Mouse (Mus musculus): ENCODE results near the gene Tead4.
A peak's percentile ranks its signal among the peaks of the same experiment; 100 is the strongest.
"Not testable (repeated sequence)": the region's sequence is repeated elsewhere in the genome, so short reads cannot be mapped to it uniquely, and the experiment has no call there.

Gene Tead4

DNA sequence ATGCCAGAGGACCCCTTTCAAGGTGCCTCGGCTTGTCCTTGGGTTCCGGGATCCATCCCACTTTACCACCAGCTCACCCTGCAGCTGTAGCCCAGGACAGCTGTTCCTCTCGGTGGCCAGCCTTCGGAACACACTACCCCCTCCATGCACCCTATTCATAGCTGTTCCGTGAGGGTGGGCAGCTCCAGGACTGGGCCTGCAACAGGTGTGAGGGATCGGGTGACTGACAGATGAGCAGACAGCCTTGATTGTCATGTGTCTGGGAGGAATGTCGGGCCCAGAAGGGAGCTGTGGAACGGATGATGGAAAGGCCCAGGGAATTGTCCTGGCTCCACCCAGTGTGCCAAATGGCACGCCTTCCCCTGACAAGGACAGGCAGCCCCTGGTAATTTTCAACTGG lies 64.0 kb downstream of the Tead4 start:
- DNase-seq: no peak

GRCm38 (mm10) chr6:128234206-128234605 lies 66.4 kb downstream of the Tead4 start:
- DNase-seq: peak; percentile 46 to 65

DNA sequence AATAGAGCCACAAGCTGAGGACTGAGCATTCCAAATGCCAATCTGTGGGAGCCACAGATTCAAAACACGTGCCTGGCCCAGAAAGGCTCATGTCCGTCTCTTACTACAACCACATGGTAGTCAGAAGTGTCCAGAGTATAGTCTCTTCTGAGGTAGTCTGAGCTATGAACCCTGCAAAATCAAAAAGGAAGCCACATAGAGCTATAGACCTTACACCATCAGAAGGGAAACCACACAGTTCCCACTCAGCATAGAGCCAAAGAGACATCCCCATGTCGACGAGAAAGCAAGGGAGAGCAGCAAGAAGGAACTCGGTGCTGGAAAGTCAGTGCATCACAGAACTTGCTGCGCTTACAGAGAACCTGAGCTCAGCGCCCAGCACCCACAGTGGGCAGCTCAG lies 68.4 kb downstream of the Tead4 start:
- DNase-seq: no peak

DNA sequence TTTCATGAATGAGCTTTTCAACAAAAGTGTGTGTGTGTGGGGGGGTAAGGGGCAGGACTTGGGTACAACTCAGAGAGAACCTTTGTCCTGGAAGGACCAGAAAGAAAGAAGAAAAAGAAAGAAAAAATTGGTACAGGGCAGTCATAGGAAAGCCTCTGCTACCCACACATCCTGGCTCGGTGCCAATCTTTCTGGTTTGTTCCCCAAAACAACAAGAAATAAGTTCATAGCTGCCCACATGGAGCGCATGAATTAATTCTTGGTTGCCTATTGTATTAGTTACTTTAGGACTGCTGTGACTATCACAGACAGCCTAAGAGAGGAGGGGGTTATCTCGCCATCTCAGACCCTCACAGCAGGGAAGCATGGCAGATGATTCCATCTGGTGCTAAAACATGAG lies 68.9 kb downstream of the Tead4 start:
- DNase-seq: no peak

DNA sequence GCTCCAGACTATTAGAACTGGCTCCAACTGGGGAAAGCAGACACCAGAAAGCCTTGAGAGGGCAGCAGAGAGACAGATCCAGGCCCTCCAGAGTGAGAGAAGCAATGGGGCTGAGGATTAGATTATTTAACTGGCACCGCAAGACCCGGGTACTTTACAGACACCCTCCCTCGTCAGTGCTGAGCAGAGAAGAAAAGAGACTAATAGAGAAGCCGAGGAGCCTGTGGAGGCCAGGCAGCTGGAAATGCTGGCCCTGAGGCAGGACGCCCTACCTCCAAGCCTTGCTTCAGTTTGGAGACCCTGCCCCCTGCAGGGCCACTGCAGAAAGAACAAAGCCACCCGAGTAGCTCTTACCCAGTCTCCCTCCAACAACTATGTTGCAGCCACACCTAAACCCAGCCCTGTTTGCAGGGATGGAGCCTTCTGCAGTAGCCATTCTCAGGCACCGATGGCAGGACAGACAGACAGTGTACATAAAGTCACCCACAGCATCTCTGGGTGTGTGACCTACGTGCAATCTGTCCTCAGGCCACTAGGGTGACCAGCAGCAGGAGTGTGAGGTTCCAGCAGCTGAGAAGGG lies 73.1 kb downstream of the Tead4 start:
- DNase-seq: no peak

DNA sequence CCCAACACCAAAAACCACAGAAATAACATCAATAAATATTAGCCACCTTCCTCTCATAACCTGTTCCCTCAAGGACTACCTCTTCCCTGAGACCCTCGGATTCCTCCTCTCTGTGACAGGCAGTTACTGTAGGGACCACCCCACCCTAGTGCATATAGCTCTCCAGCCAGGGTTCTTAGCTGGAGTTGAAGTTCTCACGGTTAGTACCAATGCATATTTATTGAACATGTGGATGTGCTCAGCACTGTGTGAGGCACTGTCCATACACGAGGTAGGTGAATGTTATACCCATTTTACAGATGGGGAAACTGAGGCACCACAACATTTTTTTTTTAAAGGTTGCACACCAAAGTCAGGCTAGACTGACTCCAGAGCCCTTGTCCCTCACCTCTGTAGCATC lies 73.7 kb downstream of the Tead4 start:
- DNase-seq: no peak

DNA sequence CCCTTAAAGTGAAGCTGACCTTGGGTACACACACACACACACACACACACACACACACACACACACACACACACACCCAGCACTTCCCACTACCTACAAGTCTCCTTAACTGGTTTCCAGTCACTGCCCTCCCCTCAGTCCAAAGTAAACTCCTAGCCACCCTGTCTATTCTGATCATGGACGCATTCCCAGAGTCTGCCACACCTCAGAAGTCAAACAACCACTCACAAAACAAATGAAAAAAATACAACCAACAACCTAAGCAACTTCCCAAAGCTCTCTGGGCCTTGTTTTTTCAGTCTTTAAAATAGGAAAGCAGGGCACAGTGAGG lies 74.8 kb downstream of the Tead4 start:
- DNase-seq: no peak

DNA sequence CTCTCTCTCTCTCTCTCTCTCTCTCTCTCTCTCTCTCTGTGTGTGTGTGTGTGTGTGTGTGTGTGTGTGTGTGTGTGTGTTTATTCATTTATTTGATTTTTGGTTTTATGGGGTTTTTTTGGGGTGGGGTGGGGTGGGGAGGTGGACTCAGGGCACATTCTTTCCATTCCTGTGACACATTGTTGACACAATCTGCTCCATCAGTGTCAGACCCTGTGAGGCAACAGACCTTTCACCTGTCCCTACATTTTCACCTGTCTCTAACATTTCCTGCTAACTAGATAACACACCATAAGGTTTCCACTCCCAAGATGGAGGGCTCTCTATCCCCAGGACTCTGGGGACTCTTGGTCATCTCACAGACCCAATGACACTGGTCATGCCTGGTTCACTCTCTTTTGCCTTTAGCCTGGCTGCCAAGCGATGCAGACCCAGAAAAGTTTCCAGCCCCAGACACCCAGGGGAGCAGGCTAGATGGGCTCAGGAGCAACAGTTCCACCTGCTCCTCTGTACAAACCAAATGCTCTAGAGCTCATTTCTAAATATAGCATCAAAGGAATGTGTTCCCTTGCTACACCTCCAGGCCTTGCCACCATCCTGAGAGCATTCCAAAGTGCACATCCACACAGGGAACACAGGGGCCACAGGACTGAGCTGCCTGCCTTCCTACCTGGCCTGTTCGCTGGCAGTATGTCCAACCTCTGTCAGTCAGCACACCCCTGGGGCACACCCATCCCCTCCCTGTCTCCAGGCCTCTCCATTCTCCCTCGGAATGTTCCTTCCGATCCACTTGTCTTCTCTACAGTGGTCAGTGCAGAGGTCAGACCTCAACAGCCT lies 75.4 kb downstream of the Tead4 start:
- no peak for DNase-seq

GRCm38 (mm10) chr6:128223159-128223558 lies 77.5 kb downstream of the Tead4 start:
- DNase-seq: no peak

- not testable (repeated sequence) for DNase-seq
Observed at GRCm38 (mm10) chr6:128215004-128215403, 85.6 kb downstream of the Tead4 start.

DNA sequence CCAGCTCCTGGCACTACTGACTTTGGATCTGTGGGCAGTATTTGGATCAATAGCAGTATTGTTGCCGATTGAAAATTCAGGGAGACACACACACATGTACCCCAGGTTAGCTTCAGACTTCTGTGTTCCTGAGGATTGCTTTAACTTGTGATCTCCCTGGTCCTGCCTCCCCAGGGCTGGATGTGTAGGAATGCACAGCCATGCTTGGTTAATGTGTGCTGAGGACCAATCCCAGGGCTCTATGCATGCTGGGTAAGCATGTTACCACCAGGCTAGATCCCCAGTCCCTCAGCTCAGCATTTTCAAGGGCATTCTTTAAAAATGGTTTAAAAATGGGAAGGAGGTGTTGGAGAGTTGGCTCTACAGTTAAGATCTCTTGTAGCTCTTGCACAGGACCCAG lies 91.4 kb downstream of the Tead4 start:
- DNase-seq: not testable (repeated sequence)

- DNase-seq: no peak
Observed at GRCm38 (mm10) chr6:128208491-128209170, 92.0 kb downstream of the Tead4 start.

GRCm38 (mm10) chr6:128203557-128203956 lies 97.1 kb downstream of the Tead4 start:
- DNase-seq: no peak

- DNase-seq: peak; percentile 64 to 86
Observed at GRCm38 (mm10) chr6:128200847-128201640, 99.6 kb downstream of the Tead4 start.

GRCm38 (mm10) chr6:128200116-128200846 lies 100.3 kb downstream of the Tead4 start:
- peak; percentile 99 to 100 for DNase-seq

- no peak for DNase-seq
Observed at GRCm38 (mm10) chr6:128183521-128183920, 117.1 kb downstream of the Tead4 start.

DNA sequence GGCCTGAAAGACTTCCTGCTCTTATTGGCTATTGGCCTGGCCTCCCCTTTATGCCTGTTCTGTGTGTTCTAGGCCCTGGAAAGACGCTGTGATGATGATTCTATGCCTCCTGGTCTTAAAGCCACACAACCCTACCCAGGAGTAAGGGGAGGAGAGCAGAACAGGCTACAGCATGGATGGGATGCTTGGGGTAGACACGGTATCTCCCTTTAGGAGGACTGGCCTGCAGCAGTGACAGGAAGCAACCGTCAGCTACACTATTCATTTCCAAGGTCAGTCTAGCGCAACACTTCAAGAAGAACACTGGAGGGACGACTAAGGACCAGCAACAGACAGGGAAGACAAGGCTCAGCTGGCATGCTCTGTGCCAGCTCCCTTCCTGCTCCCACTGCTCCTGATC lies 119.4 kb downstream of the Tead4 start:
- DNase-seq: no peak

GRCm38 (mm10) chr6:128179651-128180050 lies 121.0 kb downstream of the Tead4 start:
- no peak for DNase-seq

DNA sequence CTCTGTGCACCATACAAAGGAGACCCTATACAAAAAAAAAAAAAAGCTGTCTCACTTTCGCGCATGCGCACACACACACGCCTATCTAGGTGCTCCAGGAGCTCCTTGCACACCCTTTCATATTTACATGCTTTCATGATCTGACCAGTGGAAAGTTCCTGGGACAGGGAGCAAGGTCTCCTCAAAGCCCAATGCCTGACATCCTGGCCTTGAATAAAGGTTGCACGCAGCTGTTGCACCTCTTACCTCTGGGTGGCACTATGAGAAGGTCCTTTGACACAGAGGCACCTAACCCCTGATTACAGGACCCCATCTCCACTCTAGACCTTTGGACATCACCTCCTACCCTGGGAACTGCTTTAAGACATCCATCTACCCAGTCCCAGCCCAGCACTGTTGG lies 121.4 kb downstream of the Tead4 start:
- no peak for DNase-seq

- no peak for DNase-seq
Observed at GRCm38 (mm10) chr6:128178681-128179080, 121.9 kb downstream of the Tead4 start.

Measured in cerebellum, postnatal 25 days (tissue).